ENCODE assay signal across 24 mouse cellular contexts in genomic region chr1:155400056-155400455, GRCm38 (mm10).
"Had no signal": no experiment of that assay in that cellular context is flagged by ENCODE, and none has a peak within 500 bp of the region (broad histone marks: within the 10 kb centered on the region; RNA-seq: fewer than 3 reads in every experiment).

No protein-coding gene starts in this region.

- H3K4me3 ChIP-seq: heart, adult 2 months; heart, embryonic 13.5 days; heart, embryonic 15.5 days; hindbrain, embryonic 10.5 days; hindbrain, embryonic 12.5 days; intestine, embryonic 15.5 days; left cerebral cortex, adult 2 months; limb, embryonic 10.5 days; limb, embryonic 12.5 days had no signal

- H3K9me3 ChIP-seq: heart, embryonic 15.5 days; intestine, embryonic 15.5 days; limb, embryonic 10.5 days had no signal

- H3K36me3 ChIP-seq: heart, embryonic 15.5 days; hindbrain, embryonic 12.5 days; intestine, embryonic 15.5 days; limb, embryonic 12.5 days had no signal

- H3K27me3 ChIP-seq: heart, embryonic 13.5 days; heart, embryonic 15.5 days; hindbrain, embryonic 12.5 days; intestine, embryonic 15.5 days; limb, embryonic 12.5 days had no signal

- DNase-seq: forebrain, postnatal 0 days; gastrocnemius, postnatal 10 days; gastrocnemius, postnatal 25 days; heart, adult 11 months; heart, adult 2 months; heart, postnatal 4 days; kidney, adult 18-20 months; kidney, adult 8-10 months; kidney, postnatal 10 days; kidney, postnatal 25 days; kidney, postnatal 4 days; layer of hippocampus, adult 9-11 months had no signal

- ATAC-seq: hindbrain, embryonic 16.5 days; inflammation-experienced regulatory T-cells, adult 6 months; intestine, embryonic 15.5 days; intestine, postnatal 0 days had no signal

- H3K27ac ChIP-seq: heart, adult 2 months; heart, embryonic 13.5 days; heart, embryonic 15.5 days; hindbrain, embryonic 10.5 days; hindbrain, embryonic 12.5 days; hindbrain, embryonic 14.5 days; intestine, embryonic 15.5 days; left cerebral cortex, adult 2 months; limb, embryonic 10.5 days; limb, embryonic 12.5 days had no signal

- H3K4me1 ChIP-seq: hindbrain, embryonic 10.5 days; hindbrain, embryonic 12.5 days; intestine, embryonic 15.5 days; limb, embryonic 10.5 days; limb, embryonic 12.5 days had no signal
